Mouse (Mus musculus): ENCODE results near the gene Irf3.

DNA sequence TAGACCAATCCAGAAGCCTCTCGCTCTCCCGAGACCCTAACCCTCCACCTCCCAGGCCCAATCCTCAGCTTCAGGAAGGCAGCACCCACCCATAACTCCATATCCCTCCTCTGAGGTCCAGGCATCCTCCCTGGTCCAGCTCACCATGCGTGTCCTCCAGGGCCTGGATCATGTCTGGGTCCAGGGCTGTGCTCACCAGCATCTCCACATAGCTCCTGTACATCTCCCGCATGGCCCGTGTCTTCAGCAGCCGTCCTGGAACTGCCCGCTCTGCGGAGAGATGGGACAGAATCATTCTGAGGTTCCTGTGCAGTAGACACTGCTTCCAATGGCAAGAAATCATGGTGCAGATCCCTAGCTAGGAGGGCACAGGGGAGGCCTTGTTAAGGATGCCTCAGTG, 33.4 kb downstream of the Irf3 start:
- no peak for TF ChIP-seq CTCF (IDR thresholded peaks at IDR 0.05; ENCODE audit: low read depth)
- TF ChIP-seq EP300 (IDR thresholded peaks at IDR 0.05; ENCODE audit: low read depth), result no peak

Data from liver, embryonic 14.5 days (tissue).